Mouse (Mus musculus) cerebellum, adult 18-20 months (tissue): Measurements from ENCODE around the gene Arrdc1.
A peak's percentile ranks its signal among the peaks of the same experiment; 100 is the strongest.
"Not testable (repeated sequence)": the region's sequence is repeated elsewhere in the genome, so short reads cannot be mapped to it uniquely, and the experiment has no call there.

Experiments
- DNase-seq, 2 experiments: peaks; one replicate each; pipeline ENCODE4 v3.0.0; 2021

Arrdc1 gene

GRCm38 (mm10) chr2:24935057-24935796 lies at the start of gene Arrdc1:
TSS of gene Arrdc1 (minus strand) at chr2:24935252.
- DNase-seq = peak; percentile 84 to 92

GRCm38 (mm10) chr2:24976960-24977359 lies 41.9 kb upstream of the Arrdc1 start:
- no peak for DNase-seq

- peak; percentile 49 to 62 for DNase-seq
Measured at GRCm38 (mm10) chr2:24975704-24976297, 40.7 kb upstream of the Arrdc1 start, which contains the start of gene Pnpla7. TSS of gene Pnpla7 (plus strand) at chr2:24976033.

GRCm38 (mm10) chr2:24974906-24975703 lies 40.1 kb upstream of the Arrdc1 start, which contains the start of gene Mrpl41:
TSS of gene Mrpl41 (minus strand) at chr2:24975098.
- peak; percentile 96 to 99 for DNase-seq

GRCm38 (mm10) chr2:24974452-24974851 lies 39.4 kb upstream of the Arrdc1 start:
- not testable (repeated sequence) for DNase-seq

- no peak for DNase-seq
Measured at GRCm38 (mm10) chr2:24970386-24970785, 35.3 kb upstream of the Arrdc1 start.

- DNase-seq = peak; percentile 89 to 92
Measured at GRCm38 (mm10) chr2:24962304-24963000, 27.4 kb upstream of the Arrdc1 start, which contains the start of gene Dph7. TSS of gene Dph7 (plus strand) at chr2:24962400.

- peak in 1 of 2 experiments; percentile 38 for DNase-seq
Measured at GRCm38 (mm10) chr2:24960910-24961309, 25.9 kb upstream of the Arrdc1 start.

GRCm38 (mm10) chr2:24952537-24953055 lies 17.5 kb upstream of the Arrdc1 start:
- no peak for DNase-seq

GRCm38 (mm10) chr2:24950189-24950535 lies 15.1 kb upstream of the Arrdc1 start:
- DNase-seq = peak in 1 of 2 experiments; percentile 20

- DNase-seq = peak; percentile 98 to 99
Measured at GRCm38 (mm10) chr2:24949421-24950188, 14.6 kb upstream of the Arrdc1 start, which contains the start of gene Zmynd19. TSS of gene Zmynd19 (plus strand) at chr2:24949792.

GRCm38 (mm10) chr2:24944304-24944703 lies 9.3 kb upstream of the Arrdc1 start:
- not testable (repeated sequence) for DNase-seq

GRCm38 (mm10) chr2:24942092-24942491 lies 7.0 kb upstream of the Arrdc1 start:
- no peak for DNase-seq

GRCm38 (mm10) chr2:24934441-24934963 lies 550 bp downstream of the Arrdc1 start:
- DNase-seq = peak; percentile 52 to 61

GRCm38 (mm10) chr2:24929593-24929992 lies 5.5 kb downstream of the Arrdc1 start:
- no peak for DNase-seq

GRCm38 (mm10) chr2:24929119-24929518 lies 5.9 kb downstream of the Arrdc1 start:
- DNase-seq = no peak

- peak; percentile 46 to 49 for DNase-seq
Measured at GRCm38 (mm10) chr2:24927810-24928479, 7.1 kb downstream of the Arrdc1 start.

- no peak for DNase-seq
Measured at GRCm38 (mm10) chr2:24926965-24927358, 8.1 kb downstream of the Arrdc1 start.

GRCm38 (mm10) chr2:24926345-24926964 lies 8.6 kb downstream of the Arrdc1 start:
- no peak for DNase-seq

GRCm38 (mm10) chr2:24925284-24925683 lies 9.8 kb downstream of the Arrdc1 start:
- no peak for DNase-seq
